Mouse (Mus musculus) CH12.LX (cell line): Measurements from ENCODE around the gene Os9. TPM values are rescaled to one million over a fixed set of nuclear protein-coding genes. Genes with fewer than 3 reads are reported as not detected.

Experiments used
- DNase-seq: peaks from one replicate; pipeline ENCODE4 v3.0.0-alpha.2; 2013; ENCODE audit errors: extremely low read depth
- H3K27ac ChIP-seq: 2 replicates; pipeline ENCODE4 v1.5.1; 2012; ENCODE audit warnings: low read depth, mild to moderate bottlenecking, control low read depth, moderate library complexity; ENCODE audit not compliant: insufficient read depth
- H3K27me3 ChIP-seq: replicated peaks from 2 replicates; pipeline ENCODE3; 2012; ENCODE audit warnings: inconsistent platforms
- H3K36me3 ChIP-seq, 2 experiments: replicated peaks in 1 of 2; 2 replicates each; pipeline versions ENCODE3 to v1.6.1; 2012; ENCODE audit warnings: inconsistent platforms in 1 of 2, low read length in 1 of 2, mild to moderate bottlenecking in 1 of 2, mixed read lengths in 1 of 2, moderate library complexity in 1 of 2; ENCODE audit not compliant: control insufficient read depth in 1 of 2, insufficient read depth in 1 of 2
- H3K4me1 ChIP-seq, 2 experiments: 2 replicates each; pipeline ENCODE4 v1.6.1; 2012; ENCODE audit warnings: inconsistent platforms in 1 of 2, moderate library complexity in 1 of 2; ENCODE audit not compliant: insufficient read depth in 2 of 2, control insufficient read depth in 1 of 2
- H3K4me2 ChIP-seq: 2 replicates; pipeline ENCODE4 v1.6.1; 2012; ENCODE audit warnings: low read depth, mild to moderate bottlenecking, control low read depth; ENCODE audit not compliant: poor library complexity, insufficient read depth, severe bottlenecking
- H3K4me3 ChIP-seq, 3 experiments: fragments of 150-350 bp in 1 of 3; sonication (generic) in 1 of 3; replicated peaks in 1 of 3; 2 replicates each; pipeline versions ENCODE3 to v1.5.1; 2011 to 2012; ENCODE audit warnings: low read depth in 2 of 3, low read length in 2 of 3, mild to moderate bottlenecking in 2 of 3, moderate library complexity in 2 of 3, control low read depth in 1 of 3, improper control_type of control experiment in 1 of 3, inconsistent platforms in 1 of 3, mixed read lengths in 1 of 3; ENCODE audit not compliant: poor library complexity in 1 of 3
- H3K79me2 ChIP-seq: replicated peaks from 2 replicates; pipeline ENCODE4 v1.6.1; 2012; ENCODE audit warnings: mild to moderate bottlenecking, moderate library complexity; ENCODE audit not compliant: control insufficient read depth, poor library complexity, insufficient read depth, severe bottlenecking; ENCODE audit errors: extremely low read depth
- H3K9ac ChIP-seq: 2 replicates; pipeline ENCODE4 v1.6.1; 2012; ENCODE audit warnings: low read depth, mild to moderate bottlenecking, control low read depth, moderate library complexity; ENCODE audit not compliant: insufficient read depth
- H3K9me3 ChIP-seq: replicated peaks from 2 replicates; pipeline ENCODE3; 2012; ENCODE audit warnings: low read length, inconsistent platforms, mixed read lengths
- CHD1 ChIP-seq: IDR thresholded peaks from 2 replicates; pipeline ENCODE4 v1.6.1; 2012; ENCODE audit warnings: low read depth, low read length, improper control_type of control experiment, inconsistent platforms
- CHD2 ChIP-seq: IDR thresholded peaks from 2 replicates; pipeline ENCODE4 v1.6.1; 2011; ENCODE audit warnings: low read length, improper control_type of control experiment
- CTCF ChIP-seq, 2 experiments: IDR thresholded peaks in 1 of 2; conservative IDR thresholded peaks in 1 of 2; 2 replicates each; pipeline ENCODE4 v1.5.1; 2011 to 2012; ENCODE audit warnings: low read depth in 2 of 2, low read length in 2 of 2, improper control_type of control experiment in 1 of 2, inconsistent platforms in 1 of 2, mild to moderate bottlenecking in 1 of 2, moderate library complexity in 1 of 2
- ELF1 ChIP-seq: IDR thresholded peaks from 2 replicates; pipeline ENCODE4 v1.6.1; 2014; ENCODE audit warnings: low read depth, mild to moderate bottlenecking, inconsistent platforms, low read length, improper control_type of control experiment
- ETS1 ChIP-seq: conservative IDR thresholded peaks from 2 replicates; pipeline ENCODE4 v1.6.1; 2012; ENCODE audit warnings: low read depth, mild to moderate bottlenecking, inconsistent platforms, low read length, improper control_type of control experiment, moderate library complexity
- GABPA ChIP-seq: IDR thresholded peaks from 2 replicates; pipeline ENCODE4 v1.6.1; 2012; ENCODE audit warnings: low read depth, low read length, improper control_type of control experiment, inconsistent platforms; ENCODE audit not compliant: insufficient replicate concordance
- MAFK ChIP-seq: IDR thresholded peaks from 2 replicates; pipeline ENCODE4 v1.6.1; 2011; ENCODE audit warnings: low read length, improper control_type of control experiment; ENCODE audit not compliant: insufficient replicate concordance
- MEF2A ChIP-seq: IDR thresholded peaks from 2 replicates; pipeline ENCODE4 v1.6.1; 2014; ENCODE audit warnings: low read depth, mild to moderate bottlenecking, inconsistent platforms, low read length, improper control_type of control experiment, borderline replicate concordance
- MXI1 ChIP-seq: IDR thresholded peaks from 2 replicates; pipeline ENCODE4 v1.6.1; 2011; ENCODE audit warnings: mild to moderate bottlenecking, low read depth, low read length, improper control_type of control experiment
- MYC ChIP-seq: IDR thresholded peaks from 2 replicates; pipeline ENCODE4 v1.6.1; 2011; ENCODE audit warnings: low read depth, mild to moderate bottlenecking, improper control_type of control experiment, low read length
- NELFE ChIP-seq: IDR thresholded peaks from 2 replicates; pipeline ENCODE4 v1.6.1; 2011; ENCODE audit warnings: low read depth, low read length, improper control_type of control experiment
- PAX5 ChIP-seq: IDR thresholded peaks from 2 replicates; pipeline ENCODE4 v1.6.1; 2012; ENCODE audit warnings: low read length, inconsistent platforms, mixed read lengths
- TBP ChIP-seq: conservative IDR thresholded peaks from 2 replicates; pipeline ENCODE4 v1.6.1; 2011; ENCODE audit warnings: low read depth, low read length, improper control_type of control experiment
- TCF12 ChIP-seq: IDR thresholded peaks from 2 replicates; pipeline ENCODE4 v1.6.1; 2014; ENCODE audit warnings: low read depth, mild to moderate bottlenecking, inconsistent platforms, low read length, improper control_type of control experiment
- UBTF ChIP-seq: IDR thresholded peaks from 2 replicates; pipeline ENCODE4 v1.6.1; 2012; ENCODE audit warnings: low read depth, mild to moderate bottlenecking, inconsistent platforms, low read length, improper control_type of control experiment, moderate library complexity
- USF2 ChIP-seq: conservative IDR thresholded peaks from 2 replicates; pipeline ENCODE4 v1.6.1; 2011; ENCODE audit warnings: low read depth, low read length, improper control_type of control experiment
- ZC3H11A ChIP-seq: IDR thresholded peaks from 2 replicates; pipeline ENCODE4 v1.6.1; 2012; ENCODE audit warnings: low read depth, mild to moderate bottlenecking, inconsistent platforms, low read length, improper control_type of control experiment
- ZKSCAN1 ChIP-seq: IDR thresholded peaks from 2 replicates; pipeline ENCODE4 v1.6.1; 2012; ENCODE audit warnings: low read depth, inconsistent platforms, low read length, improper control_type of control experiment, borderline replicate concordance
- ZMIZ1 ChIP-seq: IDR thresholded peaks from 2 replicates; pipeline ENCODE4 v1.6.1; 2012; ENCODE audit warnings: low read depth, mild to moderate bottlenecking, inconsistent platforms, low read length, improper control_type of control experiment
- dilution Hi-C: fragments of 300-500 bp; cut with MboI; formaldehyde crosslinking; loops from 2 replicates; pipeline ENCODE4 v1.14.3; 2020; ENCODE audit warnings: low sequenced_read_pairs; ENCODE audit not compliant: extremely low pct_unique_long_range_greater_than_20kb, extremely low pct_ligation_motif_present
- in situ Hi-C: fragments of 300-500 bp; cut with MboI; formaldehyde crosslinking; loops from 3 replicates; pipeline ENCODE4 v1.14.3; 2019; ENCODE audit warnings: low sequenced_read_pairs, low pct_ligation_motif_present, low pct_unique_long_range_greater_than_20kb, mixed read lengths
- polyA plus RNA-seq: library from polyadenylated mRNA; unstranded; fragments of >175 nt; gene quantifications from 2 replicates; pipeline ENCODE4 v1.2.1, GENCODE M21; 2012; ENCODE audit warnings: low read depth; ENCODE audit not compliant: insufficient read length
- total RNA-seq, 2 experiments: library from RNA; depleted of rRNA; stranded (reverse); fragments of 300-350 nt in 1 of 2; fragments of >200 nt in 1 of 2; gene quantifications; 2 replicates each; pipeline ENCODE4 v1.2.3; 2012 to 2014

The Os9 gene
- total and polyA plus RNA-seq, 3 experiments = 42.8 to 82.7 (median 61.9) TPM

- H3K27me3 ChIP-seq = no peaks in the 10 kb centered on the region
- H3K9ac ChIP-seq = no peak overlapping the region
- H3K4me3 ChIP-seq = no peak overlapping the region
- H3K36me3 ChIP-seq = no peaks in the 10 kb centered on the region
- no peak overlapping the region for H3K27ac ChIP-seq
- DNase-seq = no peak
- H3K4me1 ChIP-seq = peaks cover 10 to 27% of the 10 kb centered on the region in 2 experiments; a peak in 3 of 4 replicates
- no peaks in the 10 kb centered on the region for H3K9me3 ChIP-seq
- dilution Hi-C loops = no loop called here
- no peaks in the 10 kb centered on the region for H3K79me2 ChIP-seq
- no peak overlapping the region for H3K4me2 ChIP-seq
- in situ Hi-C loops = loop anchor here (5.0 kb wide), 1 partner anchor 38 kb away; the partner anchor contains the start of gene B4galnt1
- TF ChIP-seq TBP (no peak), USF2 (no peak), ELF1 (no peak), PAX5 (no peak), ETS1 (no peak), ZC3H11A (no peak), ZMIZ1 (no peak), CHD1 (no peak), CTCF (conservative IDR thresholded peaks at IDR 0.05 in 1 of 2, IDR thresholded peaks at IDR 0.05 in 1 of 2; ENCODE audit: low read depth in 2 of 2, low read length in 2 of 2) (no peak), MYC (no peak), MEF2A (no peak), MAFK (no peak), UBTF (no peak), TCF12 (no peak), GABPA (no peak), MXI1 (no peak), NELFE (no peak)
These were observed 8.5 kb upstream of the Os9 start for GRCm38 (mm10) chr10:127129431-127129830.

DNA sequence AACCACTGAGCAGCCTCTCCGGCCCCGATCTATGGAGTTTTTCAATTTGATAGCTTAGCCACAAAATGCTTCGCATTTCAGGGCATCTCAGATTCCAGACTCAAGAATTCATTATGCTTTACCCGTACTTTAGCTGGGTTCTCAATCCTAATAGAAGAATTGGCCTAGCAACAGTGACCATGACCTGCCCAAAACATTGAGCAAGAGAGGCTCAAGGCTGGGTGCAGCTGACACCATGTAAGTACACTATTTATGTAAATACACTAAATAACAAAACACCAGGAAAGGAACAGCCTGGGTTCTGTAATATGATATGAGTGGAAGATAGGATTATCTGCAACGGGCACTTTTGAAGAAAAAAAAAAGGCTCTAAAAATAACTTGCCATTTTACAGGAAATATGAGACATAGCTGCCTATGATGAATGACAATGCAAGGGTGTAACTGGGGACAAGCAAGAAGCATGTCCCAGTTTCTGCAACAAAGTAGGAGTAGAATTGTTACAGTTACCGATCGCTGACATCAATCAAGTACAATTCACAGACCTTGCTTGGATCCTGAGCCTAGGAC is 6.9 kb upstream of the Os9 start:
- H3K9me3 ChIP-seq = no peaks in the 10 kb centered on the region
- no peaks in the 10 kb centered on the region for H3K27me3 ChIP-seq
- no peak overlapping the region for H3K9ac ChIP-seq
- H3K79me2 ChIP-seq = no peaks in the 10 kb centered on the region
- no peak overlapping the region for H3K27ac ChIP-seq
- no peaks in the 10 kb centered on the region for H3K36me3 ChIP-seq
- dilution Hi-C loops (no loop called here), in situ Hi-C loops (loop anchor here (5.0 kb wide), 1 partner anchor 40 kb away; the partner anchor contains the start of gene B4galnt1)
- no peak for DNase-seq
- H3K4me2 ChIP-seq = no peak overlapping the region
- H3K4me3 ChIP-seq = no peak overlapping the region
- H3K4me1 ChIP-seq = peaks cover 11 to 33% of the 10 kb centered on the region in 2 experiments
- TF ChIP-seq ZKSCAN1 = no peak
- no peak for TF ChIP-seq MAFK
- TF ChIP-seq ETS1 = no peak
- TF ChIP-seq CHD1 = no peak
- no peak for TF ChIP-seq ZMIZ1
- TF ChIP-seq CHD2 = no peak
- TF ChIP-seq MXI1 = no peak
